Mouse (Mus musculus) adrenal gland, postnatal 10 days (tissue): ENCODE measurements around the gene Ubr2. TPM values are rescaled to one million over a fixed set of nuclear protein-coding genes. Genes with fewer than 3 reads are reported as not detected.

ENCODE experiments used
- DNase-seq: peaks from one replicate; pipeline ENCODE4 v3.0.0; 2021; ENCODE audit warnings: mixed read lengths
- long read RNA-seq, 2 experiments: library from polyadenylated mRNA; stranded (forward); transcript quantifications; one replicate each; pipeline ENCODE4 v2.0.0; 2021
- total RNA-seq, 2 experiments: library from RNA; stranded (reverse); gene quantifications; 2 replicates each; pipeline ENCODE4 v1.2.3; 2021

The Ubr2 gene
- total RNA-seq, result 10 to 100 TPM; 55.9 to 63.7 TPM
- long read RNA-seq, experiment 1, partial matches to known transcripts, result 5 of 13 reads
- long read RNA-seq, experiment 1, other reads (novel, unspliced or antisense), result 8 of 13 reads
- long read RNA-seq, experiment 2, full-length matches to known transcripts, result 1 of 3 reads
- long read RNA-seq, experiment 2, partial matches to known transcripts, result 1 of 3 reads
- long read RNA-seq, experiment 2, other reads (novel, unspliced or antisense), result 1 of 3 reads

- DNase-seq, result peak; percentile 94
Observed at GRCm38 (mm10) chr17:47009898-47010721, at the start of gene Ubr2. Gene Ubr2 (minus strand): TSS chr17:47010556.

- peak; percentile 28 for DNase-seq
Observed at GRCm38 (mm10) chr17:47059836-47060360, 49.5 kb upstream of the Ubr2 start.

GRCm38 (mm10) chr17:47057966-47058365, 47.6 kb upstream of the Ubr2 start:
- no peak for DNase-seq

- no peak for DNase-seq
Observed at GRCm38 (mm10) chr17:47056476-47056875, 46.1 kb upstream of the Ubr2 start.

DNA sequence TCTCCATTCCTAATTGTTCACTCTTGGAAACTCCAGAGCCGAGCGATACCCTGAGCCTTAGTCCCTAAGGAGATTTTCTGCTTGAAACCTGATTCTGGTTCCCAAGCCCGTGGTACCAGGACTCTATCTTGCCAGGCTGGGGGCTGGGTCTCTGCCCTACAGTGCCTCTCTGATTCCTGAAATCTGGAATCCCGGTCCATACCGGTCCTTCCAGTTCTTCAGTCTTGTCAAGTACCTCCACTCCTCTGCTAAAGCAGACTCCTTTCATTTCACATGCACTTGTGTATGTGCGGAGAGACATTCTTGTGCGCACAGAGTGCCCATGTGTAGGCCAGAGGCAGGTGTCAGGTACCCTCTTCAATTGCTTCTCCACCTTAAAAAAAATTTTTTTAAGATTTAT, 44.8 kb upstream of the Ubr2 start:
- no peak for DNase-seq

GRCm38 (mm10) chr17:47054613-47055012, 44.3 kb upstream of the Ubr2 start:
- DNase-seq, result no peak

- DNase-seq, result no peak
Observed at GRCm38 (mm10) chr17:47050678-47051077, 40.3 kb upstream of the Ubr2 start.

DNA sequence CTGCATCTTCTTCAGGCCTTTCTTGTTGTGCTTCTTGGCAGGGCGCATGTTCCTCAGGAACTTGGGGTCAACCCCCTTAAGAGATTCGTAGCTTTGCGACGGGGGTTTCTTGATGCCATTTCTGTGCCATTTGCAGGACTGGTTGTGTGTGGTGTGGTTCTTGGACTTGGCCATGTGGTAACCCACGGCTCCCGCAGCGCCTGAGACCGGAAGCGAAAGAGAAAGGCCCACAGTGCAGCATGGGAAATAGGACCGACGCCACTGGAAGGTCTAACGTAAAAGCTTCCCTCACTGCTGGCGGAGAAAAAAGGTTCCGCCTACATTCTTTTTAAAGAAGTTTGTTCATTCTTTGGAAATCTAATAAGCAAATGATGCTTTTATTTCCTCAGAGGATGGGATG, 32.5 kb upstream of the Ubr2 start:
- DNase-seq, result no peak

- peak; percentile 95 for DNase-seq
Observed at GRCm38 (mm10) chr17:47038844-47039803, 28.8 kb upstream of the Ubr2 start.

GRCm38 (mm10) chr17:47034536-47034935, 24.2 kb upstream of the Ubr2 start:
- no peak for DNase-seq

GRCm38 (mm10) chr17:47033643-47034042, 23.3 kb upstream of the Ubr2 start:
- peak; percentile 80 for DNase-seq

DNA sequence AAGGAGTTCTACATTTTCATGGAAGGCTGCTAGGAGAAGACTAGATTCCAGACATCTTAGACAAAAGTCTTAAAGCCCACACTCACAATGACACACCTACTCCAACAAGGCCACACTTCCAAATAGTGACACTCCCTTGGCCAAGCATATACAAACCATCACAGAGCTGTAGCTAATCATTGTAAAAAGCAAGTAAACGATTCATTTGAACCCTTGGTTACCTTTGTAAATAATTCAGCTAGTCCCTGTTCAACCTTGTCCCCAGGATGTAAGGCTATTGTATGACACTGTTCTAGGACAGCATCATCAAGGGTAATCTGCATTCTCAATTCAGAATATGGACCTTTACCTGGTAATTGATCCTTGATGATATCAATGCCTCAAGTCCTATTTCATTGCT, 14.4 kb upstream of the Ubr2 start:
- DNase-seq, result no peak

DNA sequence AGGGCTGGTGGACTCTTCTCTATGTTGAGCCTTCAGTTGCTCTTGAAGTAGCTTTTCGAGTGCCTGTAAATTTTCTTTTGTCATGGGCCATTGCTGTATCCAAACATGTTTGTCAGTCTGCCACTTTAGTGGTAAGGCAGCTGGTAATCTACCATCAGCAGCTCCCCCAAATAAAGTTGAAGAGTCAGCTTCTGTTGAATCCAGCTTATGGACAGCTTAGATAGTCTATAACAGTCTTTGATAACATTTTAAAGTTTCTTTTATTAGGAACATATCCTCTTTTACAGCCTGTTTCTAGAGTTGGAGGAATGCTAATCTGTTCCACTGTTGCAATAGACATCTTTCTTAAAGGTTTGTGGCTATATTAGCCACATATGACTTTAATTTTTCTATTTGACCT, 13.0 kb upstream of the Ubr2 start:
- DNase-seq, result no peak

DNA sequence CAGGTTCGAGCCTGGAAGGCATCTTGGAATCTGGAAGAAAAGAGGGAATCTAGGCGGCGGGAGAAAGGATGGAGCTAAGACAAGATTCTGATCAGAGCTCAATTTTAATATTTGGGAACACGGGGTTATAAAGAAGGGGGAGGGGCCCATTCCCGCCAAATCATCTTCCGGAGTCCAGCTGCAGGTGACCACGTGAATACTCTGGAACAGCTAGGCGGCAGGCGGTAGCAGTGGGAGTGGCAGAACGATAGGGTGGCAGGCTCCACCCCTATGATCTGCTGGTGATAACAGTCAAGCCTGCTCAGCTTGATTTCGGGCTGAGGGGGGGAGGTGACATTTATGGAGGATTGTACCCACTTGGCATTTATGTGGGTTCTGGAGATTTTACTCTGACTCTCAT, 2.5 kb upstream of the Ubr2 start:
- no peak for DNase-seq

DNA sequence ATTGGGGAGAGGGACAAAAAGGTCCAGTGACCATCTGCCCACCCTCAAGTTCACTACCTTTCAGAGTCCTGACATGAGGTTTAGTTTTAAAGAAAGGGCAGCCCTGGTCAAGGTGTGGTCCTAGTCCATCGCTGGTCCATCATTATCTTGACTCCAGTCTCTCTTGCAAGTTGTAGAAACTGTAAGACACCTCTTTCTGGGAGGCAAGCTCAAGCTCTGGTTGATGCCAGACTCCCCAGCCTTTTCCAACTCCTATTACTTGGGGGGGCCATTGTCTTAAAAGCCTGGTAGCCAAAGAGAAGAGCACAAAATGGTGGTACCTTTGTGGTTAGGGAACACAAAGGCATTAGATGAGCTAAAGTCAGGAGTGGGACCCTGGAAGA, 1.3 kb upstream of the Ubr2 start:
- DNase-seq, result no peak

DNA sequence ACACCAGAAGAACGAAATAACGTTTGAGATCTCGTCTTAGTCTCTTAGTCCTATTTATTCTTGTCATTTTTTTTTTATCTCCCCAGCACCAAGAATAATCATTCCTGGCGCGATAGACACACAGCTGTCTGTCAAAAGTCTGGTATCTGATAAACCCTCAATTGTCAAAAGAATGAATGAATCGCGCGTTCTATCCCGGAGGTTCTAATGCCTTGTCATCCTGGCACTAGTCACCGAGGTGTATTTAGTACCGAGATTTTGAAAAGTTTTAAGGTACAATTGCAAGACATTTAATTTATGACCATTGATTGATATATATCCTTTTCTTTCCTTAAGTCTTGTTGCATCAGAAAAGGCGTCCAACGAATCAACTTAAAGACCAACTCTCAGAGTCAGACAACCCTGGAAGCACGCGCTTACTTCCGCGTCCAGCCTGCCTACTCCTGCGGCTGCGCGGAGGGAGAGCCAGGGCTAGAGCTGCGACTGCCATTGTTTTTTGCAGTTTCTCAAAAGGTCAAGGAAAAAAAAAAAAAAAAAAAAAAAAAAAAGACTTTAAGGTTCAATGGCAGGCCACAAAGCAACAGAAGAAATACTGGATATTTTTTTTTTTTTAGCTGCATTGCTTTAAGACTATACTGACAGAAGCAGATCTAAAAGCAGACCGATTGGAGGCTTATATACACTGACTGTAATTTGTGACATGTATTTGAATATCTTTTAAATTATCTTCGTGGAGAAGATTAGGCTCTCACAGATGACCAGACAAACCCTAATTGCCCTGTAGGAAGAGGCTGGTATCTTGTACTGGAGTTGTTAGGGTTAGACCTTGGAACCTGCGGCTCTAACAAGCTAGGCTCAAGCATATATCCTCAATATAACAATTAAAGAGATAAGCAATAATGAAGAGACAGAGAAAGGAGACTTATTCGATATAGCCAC, 635 bp upstream of the Ubr2 start:
- peak; percentile 84 for DNase-seq

DNA sequence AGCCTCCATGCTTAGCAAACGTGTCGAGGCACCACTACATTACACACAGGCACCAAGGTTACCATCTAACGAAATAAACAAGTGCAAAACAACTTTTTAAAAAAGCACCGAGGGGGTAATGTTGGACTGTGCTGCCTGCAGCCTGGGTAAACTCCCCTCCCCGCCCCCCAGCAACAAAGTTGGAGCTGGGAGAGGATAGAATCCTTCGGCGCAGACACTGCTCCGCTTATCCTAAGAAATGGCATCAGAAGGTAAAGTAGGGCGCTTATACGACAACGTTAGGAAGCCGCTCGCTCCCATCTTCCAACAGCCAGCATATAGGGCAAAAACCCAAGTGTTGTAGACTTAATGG, 834 bp downstream of the Ubr2 start:
- DNase-seq, result peak; percentile 55

DNA sequence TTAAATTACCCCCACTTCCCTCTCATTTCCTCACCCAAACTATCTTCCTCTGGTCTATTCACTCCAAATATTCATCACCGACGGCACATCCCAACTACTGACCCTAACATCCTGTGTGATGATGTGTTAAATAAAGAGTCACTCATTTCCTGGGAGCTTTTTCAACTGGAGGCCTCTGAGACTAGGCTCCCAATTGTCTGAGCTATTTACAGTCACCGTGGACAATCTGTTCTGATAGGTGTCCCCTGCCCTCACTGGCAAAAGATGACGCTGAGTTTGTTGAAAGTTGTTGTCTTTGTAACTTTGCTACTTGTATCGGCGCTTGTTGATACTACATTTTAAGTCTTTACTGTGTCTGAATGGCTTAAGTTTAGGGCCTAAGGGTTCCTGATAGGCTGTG, 1.3 kb downstream of the Ubr2 start:
- no peak for DNase-seq

- DNase-seq, result no peak
Observed at GRCm38 (mm10) chr17:47008506-47008905, 1.9 kb downstream of the Ubr2 start.

DNA sequence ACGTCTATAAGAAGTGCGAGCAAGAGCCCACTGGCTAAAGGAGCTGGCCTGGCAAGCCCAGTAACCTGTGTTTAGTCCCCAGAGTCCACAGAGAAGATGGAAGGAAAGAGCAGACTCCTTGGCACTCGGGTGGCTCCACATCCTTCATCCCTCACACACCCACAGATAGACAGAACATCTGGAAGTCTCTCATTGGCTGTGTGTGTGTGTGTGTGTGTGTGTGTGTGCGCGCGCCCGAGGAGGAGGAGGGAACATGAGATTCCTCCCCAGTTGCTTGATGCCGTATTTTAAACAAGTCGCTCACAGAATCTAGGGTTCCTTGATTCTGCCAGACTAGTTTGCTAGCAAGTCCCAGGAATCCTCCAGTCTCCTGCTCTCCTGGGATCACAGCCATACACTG, 3.6 kb downstream of the Ubr2 start:
- DNase-seq, result no peak

DNA sequence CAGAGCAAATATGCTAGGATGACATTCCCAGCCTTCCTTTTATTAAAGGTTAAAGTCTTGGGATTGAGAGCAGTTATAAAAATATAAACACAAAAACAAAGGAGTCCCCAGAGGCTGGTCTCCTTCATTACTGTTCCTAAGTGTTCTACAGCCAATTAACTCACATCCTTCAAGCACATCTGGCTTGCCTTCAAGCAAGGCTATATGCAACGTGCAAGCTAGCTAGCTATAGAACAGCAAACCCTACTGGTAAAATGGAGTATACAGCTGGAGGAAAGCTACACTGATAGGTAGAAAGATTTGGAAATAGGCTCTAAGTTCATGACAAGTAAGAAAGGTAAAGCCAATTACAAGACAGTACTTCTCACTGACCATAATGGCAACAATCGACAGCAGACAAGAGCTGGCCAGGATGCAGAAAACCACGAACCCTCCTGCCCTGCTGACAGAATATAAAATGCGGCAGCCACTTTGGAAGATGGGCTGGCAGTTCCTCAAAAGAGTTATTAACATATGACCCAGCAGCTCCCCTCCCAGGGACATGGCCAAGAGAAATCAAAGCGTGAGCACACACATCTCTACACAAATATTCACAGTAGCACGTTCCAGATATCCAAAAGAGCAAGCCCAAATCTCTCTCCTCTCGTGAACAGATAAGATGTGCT, 4.5 kb downstream of the Ubr2 start:
- DNase-seq, result no peak
